Mouse (Mus musculus) heart, adult 18-20 months (tissue): ENCODE measurements around the gene Cdk5r2. TPM values are rescaled to one million over a fixed set of nuclear protein-coding genes. Genes with fewer than 3 reads are reported as not detected.

ENCODE experiments used
- DNase-seq, 2 experiments: peaks; one replicate each; pipeline ENCODE4 v3.0.0; 2021 to 2022; ENCODE audit warnings: mixed read lengths in 1 of 2
- microRNA-seq, 2 experiments: library from miRNA; unstranded; fragments of <30 nt; microRNA quantifications; one replicate each; pipeline ENCODE4 v1.2.0; 2022
- total RNA-seq, 2 experiments: library from RNA; stranded (reverse); gene quantifications; 2 replicates each; pipeline ENCODE4 v1.2.3; 2021

The Cdk5r2 gene
- total RNA-seq, 2 experiments from 2014 or later: not detected

GRCm38 (mm10) chr1:74892351-74893133, 37.8 kb downstream of the Cdk5r2 start:
- no peak for DNase-seq

GRCm38 (mm10) chr1:74893134-74893855, 38.6 kb downstream of the Cdk5r2 start, which contains the start of gene Cryba2:
Gene Cryba2, minus strand, starts transcription at chr1:74893143.
- peak in 1 of 2 experiments; percentile 44 for DNase-seq

- peak; percentile 27 to 71 for DNase-seq
These were observed 40.2 kb downstream of the Cdk5r2 start for GRCm38 (mm10) chr1:74894966-74895365.

- DNase-seq: no peak
These were observed 43.2 kb downstream of the Cdk5r2 start for GRCm38 (mm10) chr1:74897976-74898375.

GRCm38 (mm10) chr1:74898656-74899431, 44.1 kb downstream of the Cdk5r2 start:
- no peak for DNase-seq

GRCm38 (mm10) chr1:74900341-74901285, 45.9 kb downstream of the Cdk5r2 start:
- no peak for DNase-seq

- peak in 1 of 2 experiments; percentile 69 for DNase-seq
These were observed 47.0 kb downstream of the Cdk5r2 start for GRCm38 (mm10) chr1:74901686-74902085.

- no peak for DNase-seq
These were observed 47.5 kb downstream of the Cdk5r2 start for GRCm38 (mm10) chr1:74902191-74902590.

Small RNA genes within 50 kb of the gene (microRNA-seq; reads per million reads assigned to microRNA genes)
- 35.1 to 185 reads per million in 2 experiments for gene Mir375

Other genes with a start within 250 kb of the Cdk5r2 start
- 1 to 10 TPM; 9.1 to 9.3 TPM for gene Ttll4, start 193.2 kb upstream of the Cdk5r2 start, total RNA-seq
- 10 to 100 TPM; 11.0 to 15.5 TPM for gene Cyp27a1, start 141.4 kb upstream of the Cdk5r2 start, total RNA-seq
- gene Prkag3, start 105.7 kb upstream of the Cdk5r2 start, total RNA-seq: 1 to 10 TPM; 1.4 to 1.7 TPM
- gene Wnt6, start 83.0 kb upstream of the Cdk5r2 start, total RNA-seq: under 1 TPM; 0.18 to 0.30 TPM
- not detected for gene Wnt10a, start 63.4 kb upstream of the Cdk5r2 start, total RNA-seq
- gene Fev, start 30.5 kb downstream of the Cdk5r2 start, total RNA-seq: not detected
- not detected for gene Cryba2, start 38.2 kb downstream of the Cdk5r2 start, total RNA-seq
- under 1 TPM in 1 of 2 experiments, not detected in 1; 0.33 TPM for gene Cfap65, start 80.7 kb downstream of the Cdk5r2 start, total RNA-seq
- gene Ihh, start 96.7 kb downstream of the Cdk5r2 start, total RNA-seq: under 1 TPM; 0.20 to 0.41 TPM